Mouse (Mus musculus) mature B cell (primary cell): ENCODE measurements around the gene Dlg2.

Experiments
- in situ Hi-C: fragments of 300-500 bp; cut with MboI; formaldehyde crosslinking; loops from 2 replicates; pipeline ENCODE4 v1.14.3; 2019

The Dlg2 gene

GRCm38 (mm10) chr7:91443377-91443714, 966.9 kb downstream of the Dlg2 start:
- in situ Hi-C loops, result no loop called here

GRCm38 (mm10) chr7:91443913-91444312, 967.4 kb downstream of the Dlg2 start:
- in situ Hi-C loops, result no loop called here

GRCm38 (mm10) chr7:91444728-91445127, 968.3 kb downstream of the Dlg2 start:
- in situ Hi-C loops, result no loop called here

- in situ Hi-C loops, result no loop called here
These were observed 980.3 kb downstream of the Dlg2 start for GRCm38 (mm10) chr7:91456796-91457195.

GRCm38 (mm10) chr7:91457207-91457606, 980.7 kb downstream of the Dlg2 start:
- in situ Hi-C loops, result no loop called here

- in situ Hi-C loops, result no loop called here
These were observed 984.9 kb downstream of the Dlg2 start for GRCm38 (mm10) chr7:91461352-91461751.

GRCm38 (mm10) chr7:91463256-91463655, 986.8 kb downstream of the Dlg2 start:
- in situ Hi-C loops, result no loop called here

GRCm38 (mm10) chr7:91467061-91467460, 990.6 kb downstream of the Dlg2 start:
- in situ Hi-C loops, result no loop called here

GRCm38 (mm10) chr7:91479145-91479544, 1002.7 kb downstream of the Dlg2 start:
- in situ Hi-C loops, result no loop called here

GRCm38 (mm10) chr7:91481574-91482197, 1005.2 kb downstream of the Dlg2 start:
- in situ Hi-C loops, result no loop called here

GRCm38 (mm10) chr7:91493234-91493633, 1016.8 kb downstream of the Dlg2 start:
- in situ Hi-C loops, result no loop called here

- in situ Hi-C loops, result no loop called here
These were observed 1019.1 kb downstream of the Dlg2 start for GRCm38 (mm10) chr7:91495526-91495925.

- in situ Hi-C loops, result no loop called here
These were observed 1034.6 kb downstream of the Dlg2 start for GRCm38 (mm10) chr7:91511119-91511518.

GRCm38 (mm10) chr7:91514445-91514844, 1038.0 kb downstream of the Dlg2 start:
- in situ Hi-C loops, result no loop called here

- in situ Hi-C loops, result no loop called here
These were observed 1039.8 kb downstream of the Dlg2 start for GRCm38 (mm10) chr7:91516225-91516624.

GRCm38 (mm10) chr7:91525859-91526258, 1049.4 kb downstream of the Dlg2 start:
- in situ Hi-C loops, result no loop called here

GRCm38 (mm10) chr7:91542597-91543285, 1066.3 kb downstream of the Dlg2 start:
- in situ Hi-C loops, result no loop called here

- in situ Hi-C loops, result no loop called here
These were observed 1066.8 kb downstream of the Dlg2 start for GRCm38 (mm10) chr7:91543286-91543650.

- in situ Hi-C loops, result no loop called here
These were observed 1068.1 kb downstream of the Dlg2 start for GRCm38 (mm10) chr7:91544600-91544999.

GRCm38 (mm10) chr7:91548796-91549195, 1072.3 kb downstream of the Dlg2 start:
- in situ Hi-C loops, result no loop called here

GRCm38 (mm10) chr7:91557582-91557981, 1081.1 kb downstream of the Dlg2 start:
- in situ Hi-C loops, result no loop called here

- in situ Hi-C loops, result no loop called here
These were observed 1091.0 kb downstream of the Dlg2 start for GRCm38 (mm10) chr7:91567423-91567822.

- in situ Hi-C loops, result no loop called here
These were observed 1094.5 kb downstream of the Dlg2 start for GRCm38 (mm10) chr7:91570969-91571368.

GRCm38 (mm10) chr7:91572666-91573065, 1096.2 kb downstream of the Dlg2 start:
- in situ Hi-C loops, result no loop called here
